Mouse (Mus musculus) bone marrow, adult 2 months (tissue): ENCODE results near the gene Dusp28.

Source experiments
- CTCF ChIP-seq: fragments of 200-500 bp; IDR thresholded peaks from 2 replicates; pipeline ENCODE4 v1.5.1; 2011; ENCODE audit warnings: low read length, control low read depth; ENCODE audit not compliant: control insufficient read depth, insufficient read depth
- POLR2A ChIP-seq: fragments of 200-500 bp; IDR thresholded peaks from 2 replicates; pipeline ENCODE4 v1.6.1; 2011; ENCODE audit warnings: low read depth, mild to moderate bottlenecking, control low read depth, low read length, borderline replicate concordance; ENCODE audit not compliant: control insufficient read depth

DNA sequence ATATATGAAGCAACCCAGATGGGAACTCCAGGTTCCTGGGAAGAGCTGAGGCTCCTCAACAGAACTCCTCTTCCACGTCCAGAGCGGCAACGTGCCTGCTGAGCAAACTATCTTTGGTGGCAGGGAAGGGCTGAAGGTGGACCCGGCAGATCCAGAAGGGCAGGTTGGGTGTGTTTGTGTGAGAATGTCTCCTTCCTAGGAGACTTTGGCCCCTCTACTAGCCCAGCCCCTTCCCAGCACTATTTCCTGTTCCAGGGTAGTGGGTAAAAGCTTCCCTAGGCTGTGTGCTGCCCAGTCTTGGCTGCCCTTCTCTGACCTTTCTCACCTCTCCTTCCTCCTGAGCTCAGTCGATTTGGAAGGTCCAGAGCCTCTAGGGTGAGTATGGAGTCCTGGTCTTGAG lies 43.8 kb downstream of the Dusp28 start, which contains the start of gene Gpr35:
- TF ChIP-seq CTCF (no peak), POLR2A (no peak)
